Mouse (Mus musculus) forebrain, embryonic 16.5 days (tissue): ENCODE data around the gene Pole4. TPM values are rescaled to one million over a fixed set of nuclear protein-coding genes. Genes with fewer than 3 reads are reported as not detected.
A peak's percentile ranks its signal among the peaks of the same experiment; 100 is the strongest.
"Not testable (repeated sequence)": the region's sequence is repeated elsewhere in the genome, so short reads cannot be mapped to it uniquely, and the experiment has no call there.

Experiments used
- ATAC-seq: fragments of 200-750 bp; cut with Nextera tagmentation; 2 replicates; pipeline ENCODE4 v1.8.0; 2017; ENCODE audit warnings: mild to moderate bottlenecking, moderate library complexity
- H3K27ac ChIP-seq: fragments of 300-500 bp; sonication (generic); 2 replicates; pipeline ENCODE4 v1.5.1; 2014; ENCODE audit warnings: low read length, control low read depth
- H3K27me3 ChIP-seq: fragments of 300-500 bp; sonication (generic); replicated peaks from 2 replicates; pipeline ENCODE4 v1.6.1; 2014; ENCODE audit warnings: low read length; ENCODE audit not compliant: control insufficient read depth, insufficient read depth
- H3K36me3 ChIP-seq: fragments of 300-500 bp; sonication (generic); 2 replicates; pipeline ENCODE4 v1.6.1; 2014; ENCODE audit not compliant: control insufficient read depth, insufficient read depth
- H3K4me1 ChIP-seq: fragments of 300-500 bp; sonication (generic); replicated peaks from 2 replicates; pipeline ENCODE4 v1.6.1; 2014; ENCODE audit warnings: low read length; ENCODE audit not compliant: control insufficient read depth, insufficient read depth
- H3K4me2 ChIP-seq: fragments of 300-500 bp; sonication (generic); 2 replicates; pipeline ENCODE4 v1.6.1; 2014; ENCODE audit warnings: mild to moderate bottlenecking, low read length, control low read depth
- H3K4me3 ChIP-seq: fragments of 300-500 bp; sonication (generic); replicated peaks from 2 replicates; pipeline ENCODE4 v1.5.1; 2014; ENCODE audit warnings: mild to moderate bottlenecking, low read length, control low read depth
- H3K9ac ChIP-seq: fragments of 300-500 bp; sonication (generic); replicated peaks from 2 replicates; pipeline ENCODE4 v1.6.1; 2014; ENCODE audit warnings: low read depth, low read length, control low read depth
- H3K9me3 ChIP-seq: fragments of 300-500 bp; sonication (generic); 2 replicates; pipeline ENCODE4 v1.6.1; 2016; ENCODE audit warnings: low read length; ENCODE audit not compliant: control insufficient read depth
- WGBS: fragments of 180-500 bp; shearing (Covaris S2); extraction: QIAGEN DNeasy Blood & Tissue Kit; methylation state at CpG from one replicate; pipeline ENCODE4 v1.1.7; 2014; 5-methylcytosine and 5-hydroxymethylcytosine counted together
- polyA plus RNA-seq: library from polyadenylated mRNA; unstranded; fragments of >200 nt; fragmentation: Nextera tagmentation; extraction: Ambion mirVana; gene quantifications from 2 replicates; pipeline ENCODE4 v1.2.1, GENCODE M21; 2015

Pole4 gene
- polyA plus RNA-seq, 1 experiment from 2014 or later, result 107 TPM

DNA sequence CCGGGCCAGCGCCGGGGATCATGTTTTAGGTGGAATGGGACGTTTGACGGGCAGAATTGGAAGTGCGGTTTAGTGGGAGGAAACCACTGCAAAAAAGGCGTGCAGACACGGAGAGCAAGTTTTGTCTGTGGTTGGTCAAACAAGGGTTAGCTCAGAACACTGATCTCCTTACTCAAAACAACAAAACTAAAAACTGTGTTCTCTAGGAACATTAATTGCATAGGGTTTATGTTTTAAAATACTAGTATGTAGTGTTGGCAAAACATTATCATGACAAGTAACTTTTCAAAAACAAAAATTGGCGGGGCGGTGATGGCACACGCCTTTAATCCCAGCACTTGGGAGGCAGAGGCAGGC lies 52.0 kb downstream of the Pole4 start:
- H3K9ac ChIP-seq, result peak overlapping the region; percentile 89
- H3K4me2 ChIP-seq, result peak overlapping the region; percentile 79
- peaks cover 6% of the 10 kb centered on the region; the same call in 1 of the 2 replicates for H3K4me1 ChIP-seq
- H3K4me3 ChIP-seq, result peak overlapping the region; percentile 83
- no peak for ATAC-seq
- no peaks in the 10 kb centered on the region for H3K9me3 ChIP-seq
- 35% methylated on average over 11 of the region's 11 CpGs for WGBS
- H3K36me3 ChIP-seq, result no peaks in the 10 kb centered on the region
- H3K27me3 ChIP-seq, result no peaks in the 10 kb centered on the region
- peak overlapping the region; percentile 91 for H3K27ac ChIP-seq

DNA sequence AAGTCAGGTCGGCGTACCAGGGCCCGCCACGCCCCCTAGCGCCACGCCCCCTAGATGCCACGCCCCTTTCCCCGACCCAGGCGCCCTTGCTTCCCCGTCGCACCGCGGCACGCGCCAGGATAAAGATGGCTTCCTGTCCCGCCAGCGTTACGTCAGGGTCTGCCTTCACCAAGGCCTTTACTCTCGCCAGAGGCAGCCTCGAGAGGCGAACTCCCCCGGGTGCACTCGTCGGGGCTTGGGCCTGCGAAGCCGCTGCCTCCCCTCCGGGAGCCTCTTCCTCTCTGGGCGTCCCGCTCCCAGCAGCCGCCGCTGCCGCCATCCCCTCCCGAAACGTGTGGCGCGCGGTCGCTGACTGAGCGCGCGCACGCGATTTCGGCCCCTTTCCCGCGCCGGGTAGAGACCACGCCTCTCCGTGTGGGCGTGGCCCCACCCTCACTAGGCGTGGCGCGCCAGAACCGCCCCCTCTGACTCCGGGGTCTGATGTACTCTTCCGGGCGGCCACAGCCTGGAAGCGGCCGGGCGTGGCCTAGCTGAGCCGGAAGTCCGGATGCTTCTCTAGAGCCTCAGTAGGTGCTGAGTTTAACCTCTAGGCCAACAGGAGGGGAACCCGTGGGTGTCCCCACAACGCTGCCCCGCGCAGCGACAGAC lies 52.5 kb downstream of the Pole4 start:
- H3K27me3 ChIP-seq, result no peaks in the 10 kb centered on the region
- H3K9ac ChIP-seq, result peak overlapping the region; percentile 89
- peak overlapping the region; percentile 79 for H3K4me2 ChIP-seq
- 0 out of 2 replicates have a peak, but pooled peaks cover 2% of the 10 kb centered on the region for H3K36me3 ChIP-seq
- H3K27ac ChIP-seq, result peak overlapping the region; percentile 91
- H3K9me3 ChIP-seq, result no peaks in the 10 kb centered on the region
- ATAC-seq, result peak; percentile 98
- under 1% methylated on average over 65 of the region's 67 CpGs for WGBS
- peak overlapping the region; percentile 83 for H3K4me3 ChIP-seq
- H3K4me1 ChIP-seq, result peaks cover 6% of the 10 kb centered on the region; the same call in 1 of the 2 replicates

DNA sequence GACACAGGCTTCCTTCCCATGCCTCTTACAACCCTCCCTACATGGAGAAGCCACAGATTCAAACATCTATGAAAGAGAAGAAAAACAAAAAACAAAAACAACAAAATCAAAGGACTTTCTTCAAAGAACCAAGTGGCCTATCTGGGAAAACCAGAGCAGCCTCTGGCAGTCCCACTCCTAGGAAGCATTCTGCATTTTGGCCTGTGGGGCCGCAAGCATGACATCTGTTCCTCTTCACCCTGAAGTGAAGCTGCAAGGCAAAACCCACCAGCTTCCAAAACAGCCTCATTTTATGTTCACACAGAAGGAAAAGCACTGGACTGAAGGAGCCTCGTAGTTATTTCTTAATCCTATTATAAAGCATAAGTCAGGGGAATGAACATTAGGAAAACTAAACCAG lies 56.1 kb downstream of the Pole4 start:
- no peaks in the 10 kb centered on the region for H3K9me3 ChIP-seq
- no peak overlapping the region for H3K4me3 ChIP-seq
- H3K9ac ChIP-seq, result no peak overlapping the region
- no peaks in the 10 kb centered on the region for H3K27me3 ChIP-seq
- H3K4me1 ChIP-seq, result peaks cover 6% of the 10 kb centered on the region; the same call in 1 of the 2 replicates
- no peak overlapping the region for H3K27ac ChIP-seq
- H3K4me2 ChIP-seq, result no peak overlapping the region
- 0 out of 2 replicates have a peak, but pooled peaks cover 2% of the 10 kb centered on the region for H3K36me3 ChIP-seq
- WGBS, result 84% methylated on average over 2 of the region's 2 CpGs
- no peak for ATAC-seq

DNA sequence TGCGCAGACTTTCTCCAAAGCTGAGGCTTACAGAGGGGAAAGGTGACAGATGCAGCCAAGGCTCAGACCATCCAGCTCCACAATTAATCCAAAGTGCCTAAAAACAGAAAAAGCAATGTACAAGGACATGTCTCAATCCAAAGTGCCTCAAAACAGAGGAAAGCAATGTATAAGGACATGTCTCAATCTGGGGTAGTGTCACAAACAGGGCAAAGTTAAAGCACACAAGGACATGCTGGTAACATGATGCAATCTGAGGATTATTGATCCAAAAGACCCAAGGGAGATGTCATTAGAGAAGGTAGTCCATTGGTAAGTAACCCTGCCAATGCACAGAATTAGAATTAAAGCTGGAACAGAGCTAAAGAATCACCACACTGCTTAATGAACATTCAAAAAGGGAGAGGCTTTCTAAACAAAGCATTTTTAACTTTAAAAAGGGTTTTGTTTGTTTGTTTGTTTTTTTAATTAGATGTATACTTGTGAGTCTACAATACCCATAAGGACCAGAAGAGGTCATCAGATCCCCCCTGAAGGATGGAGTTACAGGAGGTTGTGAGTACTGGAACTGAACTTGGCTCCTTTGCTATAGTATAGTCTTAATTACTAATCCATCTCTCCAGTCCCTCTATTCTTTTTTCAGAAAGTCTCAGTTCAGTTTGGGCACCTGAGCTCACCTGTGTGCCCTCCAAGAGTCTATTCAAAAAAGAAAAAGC lies 57.1 kb downstream of the Pole4 start:
- Histone ChIP-seq H3K4me2 (no peak overlapping the region), H3K9ac (no peak overlapping the region), H3K9me3 (no peaks in the 10 kb centered on the region), H3K4me3 (no peak overlapping the region), H3K27ac (no peak overlapping the region), H3K4me1 (peaks cover 6% of the 10 kb centered on the region; the same call in 1 of the 2 replicates), H3K27me3 (no peaks in the 10 kb centered on the region), H3K36me3 (0 out of 2 replicates have a peak, but pooled peaks cover 2% of the 10 kb centered on the region)
- ATAC-seq, result no peak
- WGBS, result 71% methylated on average over 1 of the region's 1 CpGs

DNA sequence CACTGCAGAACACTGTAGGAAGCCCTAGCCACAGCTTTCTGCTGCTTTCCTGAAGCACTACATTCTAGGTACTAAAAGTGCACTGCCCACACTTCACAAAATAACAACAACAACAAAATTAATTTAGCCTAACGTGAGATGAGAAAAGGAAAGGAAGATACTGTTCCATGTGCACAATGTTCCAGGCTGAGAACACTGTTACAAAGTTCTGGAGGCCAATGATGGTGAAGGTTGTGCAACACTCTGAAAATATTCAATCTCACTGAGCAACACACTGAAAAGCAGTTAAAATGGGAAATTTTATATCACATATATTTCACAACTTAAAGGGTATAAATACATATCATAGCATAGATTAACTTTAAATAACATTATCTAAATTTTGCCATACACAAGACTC lies 58.2 kb downstream of the Pole4 start:
- Histone ChIP-seq H3K4me3 (no peak overlapping the region), H3K27me3 (no peaks in the 10 kb centered on the region), H3K9ac (no peak overlapping the region), H3K9me3 (no peaks in the 10 kb centered on the region), H3K27ac (no peak overlapping the region), H3K36me3 (0 out of 2 replicates have a peak, but pooled peaks cover 2% of the 10 kb centered on the region), H3K4me2 (no peak overlapping the region), H3K4me1 (peaks cover 3% of the 10 kb centered on the region; the same call in 1 of the 2 replicates)
- WGBS, result 91% methylated on average over 1 of the region's 1 CpGs
- ATAC-seq, result no peak

DNA sequence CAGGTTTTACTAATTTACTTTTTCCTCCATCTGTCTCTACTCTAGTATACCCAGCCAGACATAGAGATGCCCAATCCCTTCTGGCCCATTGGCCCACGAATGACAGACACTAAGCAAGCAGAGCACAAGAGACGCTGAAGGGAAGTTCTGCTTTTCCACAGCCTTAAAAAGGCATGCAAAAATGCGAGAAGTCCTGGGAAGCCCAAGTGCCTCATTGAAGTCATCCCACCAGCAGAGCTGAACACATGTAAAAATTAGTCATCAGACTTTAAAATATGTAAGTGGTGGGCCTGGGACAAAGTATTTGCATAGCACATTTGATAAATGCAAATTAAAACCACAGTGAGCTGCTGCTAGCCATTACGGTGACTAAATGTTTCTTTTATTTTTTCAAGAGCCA lies 65.1 kb downstream of the Pole4 start:
- Histone ChIP-seq H3K9ac (no peak overlapping the region), H3K4me1 (no peaks in the 10 kb centered on the region), H3K27ac (no peak overlapping the region), H3K36me3 (no peaks in the 10 kb centered on the region), H3K27me3 (no peaks in the 10 kb centered on the region), H3K4me2 (no peak overlapping the region), H3K9me3 (no peaks in the 10 kb centered on the region), H3K4me3 (no peak overlapping the region)
- ATAC-seq, result peak; percentile 47
- 63% methylated on average over 4 of the region's 4 CpGs for WGBS

DNA sequence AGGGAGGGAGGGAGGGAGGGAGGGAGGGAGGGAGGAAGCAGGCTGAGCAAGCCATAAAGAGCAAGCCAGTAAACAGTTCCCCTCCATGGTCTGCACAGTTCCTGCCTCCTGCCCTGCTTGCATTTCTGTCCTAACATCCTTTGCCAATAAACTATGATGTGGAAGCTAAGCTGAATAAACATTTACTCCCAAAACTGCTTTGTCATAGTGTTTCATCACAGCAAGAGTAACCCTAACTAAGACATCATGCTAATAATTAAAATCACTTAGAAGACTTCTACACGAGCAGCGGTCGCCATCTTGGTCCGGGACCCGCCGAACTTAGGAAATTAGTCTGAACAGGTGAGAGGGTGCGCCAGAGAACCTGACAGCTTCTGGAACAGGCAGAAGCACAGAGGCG lies 79.8 kb downstream of the Pole4 start:
- WGBS, result over 99% methylated on average over 7 of the region's 8 CpGs
- not testable (repeated sequence) for H3K9ac ChIP-seq

DNA sequence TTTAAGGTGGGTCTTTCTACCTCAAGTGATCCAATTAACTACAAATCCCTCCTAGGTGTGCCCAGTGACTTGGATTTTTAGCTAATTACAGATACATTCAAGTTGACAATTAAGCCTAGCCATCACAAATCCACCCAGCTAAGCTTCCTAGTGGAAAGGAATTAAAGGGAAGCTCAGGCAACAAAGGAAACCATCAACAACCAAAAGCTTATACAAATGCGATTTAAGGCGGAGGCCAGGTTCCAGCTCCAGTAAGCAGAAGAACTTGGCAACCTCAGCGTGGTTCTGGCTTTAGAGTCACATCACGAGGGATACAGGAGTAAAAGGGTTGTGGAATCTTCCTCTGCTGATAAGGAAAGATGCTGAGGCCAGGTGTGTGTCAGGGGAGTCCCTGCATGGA lies 92.0 kb downstream of the Pole4 start:
- no peak overlapping the region for H3K27ac ChIP-seq
- WGBS, result 31% methylated on average over 4 of the region's 4 CpGs
- H3K4me3 ChIP-seq, result no peak overlapping the region
- H3K4me2 ChIP-seq, result no peak overlapping the region
- 0 out of 2 replicates have a peak, but pooled peaks cover 6% of the 10 kb centered on the region for H3K4me1 ChIP-seq
- H3K9me3 ChIP-seq, result no peaks in the 10 kb centered on the region
- ATAC-seq, result no peak
- H3K9ac ChIP-seq, result no peak overlapping the region
- H3K27me3 ChIP-seq, result no peaks in the 10 kb centered on the region
- no peaks in the 10 kb centered on the region for H3K36me3 ChIP-seq

More for the DNA sequence above, 79.8 kb downstream of the Pole4 start:
- ATAC-seq, H3K27me3 ChIP-seq, H3K27ac ChIP-seq, H3K4me2 ChIP-seq, H3K4me3 ChIP-seq, H3K36me3 ChIP-seq, H3K4me1 ChIP-seq, H3K9me3 ChIP-seq: not testable (repeated sequence)

DNA sequence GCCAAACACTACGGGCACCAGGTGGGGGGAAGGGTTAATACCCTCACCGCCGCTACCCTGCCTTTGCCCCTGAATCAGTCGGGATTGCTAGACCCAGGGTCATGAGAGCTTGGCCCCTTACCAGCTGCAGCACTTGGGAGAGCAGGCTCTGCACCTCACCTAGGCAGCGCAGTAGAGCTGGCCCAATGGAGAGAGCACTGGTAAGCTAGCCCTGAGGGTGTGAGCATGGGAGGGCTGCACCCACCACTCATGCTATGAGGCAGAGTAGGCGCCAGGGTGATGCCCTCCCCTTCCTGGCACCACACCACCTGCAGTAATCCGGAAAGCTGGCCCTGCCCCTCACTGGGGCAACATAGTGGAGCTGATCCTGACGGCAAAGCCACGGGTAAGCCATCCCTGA lies 94.1 kb downstream of the Pole4 start:
- Histone ChIP-seq H3K27ac (no peak overlapping the region), H3K36me3 (no peaks in the 10 kb centered on the region), H3K4me3 (no peak overlapping the region), H3K4me1 (0 out of 2 replicates have a peak, but pooled peaks cover 6% of the 10 kb centered on the region), H3K4me2 (no peak overlapping the region), H3K9ac (no peak overlapping the region), H3K9me3 (no peaks in the 10 kb centered on the region), H3K27me3 (no peaks in the 10 kb centered on the region)
- 85% methylated on average over 9 of the region's 9 CpGs for WGBS
- ATAC-seq, result 0 out of 2 replicates have a peak, but pooled peaks have one; percentile 19
